Mouse (Mus musculus) hindbrain, embryonic 10.5 days (tissue): Measurements from ENCODE around the gene Tmem156. TPM values are rescaled to one million over a fixed set of nuclear protein-coding genes. Genes with fewer than 3 reads are reported as not detected.

Experiments used
- DNase-seq: peaks from one replicate; pipeline ENCODE4 v3.0.0-alpha.2; 2017; ENCODE audit warnings: low spot score
- H3K27ac ChIP-seq: fragments of 300-500 bp; sonication (generic); 2 replicates; pipeline ENCODE4 v1.5.1; 2016; ENCODE audit warnings: mild to moderate bottlenecking, moderate library complexity
- H3K27me3 ChIP-seq: fragments of 300-500 bp; sonication (generic); 2 replicates; pipeline ENCODE4 v1.6.1; 2016; ENCODE audit warnings: mild to moderate bottlenecking; ENCODE audit not compliant: poor library complexity, insufficient read depth, severe bottlenecking
- H3K36me3 ChIP-seq: fragments of 300-500 bp; sonication (generic); 2 replicates; pipeline ENCODE4 v1.6.1; 2016; ENCODE audit warnings: mild to moderate bottlenecking, moderate library complexity
- H3K4me1 ChIP-seq: fragments of 300-500 bp; sonication (generic); replicated peaks from 2 replicates; pipeline ENCODE4 v1.6.1; 2016; ENCODE audit warnings: mild to moderate bottlenecking
- H3K4me3 ChIP-seq: fragments of 300-500 bp; sonication (generic); 2 replicates; pipeline ENCODE4 v1.5.1; 2016; ENCODE audit warnings: mild to moderate bottlenecking, moderate library complexity
- H3K9me3 ChIP-seq: fragments of 300-500 bp; sonication (generic); 2 replicates; pipeline ENCODE4 v1.6.1; 2016; ENCODE audit warnings: mild to moderate bottlenecking, moderate library complexity
- WGBS: fragments of 180-500 bp; shearing (Covaris S2); methylation state at CpG from one replicate; pipeline ENCODE4 v1.1.7; 2016; 5-methylcytosine and 5-hydroxymethylcytosine counted together
- polyA plus RNA-seq: library from polyadenylated mRNA; unstranded; fragments of >200 nt; fragmentation: Nextera tagmentation; extraction: Ambion mirVana; gene quantifications from 2 replicates; pipeline ENCODE4 v1.2.1, GENCODE M21; 2016

Gene Tmem156
- polyA plus RNA-seq, result not detected in 2 replicates

DNA sequence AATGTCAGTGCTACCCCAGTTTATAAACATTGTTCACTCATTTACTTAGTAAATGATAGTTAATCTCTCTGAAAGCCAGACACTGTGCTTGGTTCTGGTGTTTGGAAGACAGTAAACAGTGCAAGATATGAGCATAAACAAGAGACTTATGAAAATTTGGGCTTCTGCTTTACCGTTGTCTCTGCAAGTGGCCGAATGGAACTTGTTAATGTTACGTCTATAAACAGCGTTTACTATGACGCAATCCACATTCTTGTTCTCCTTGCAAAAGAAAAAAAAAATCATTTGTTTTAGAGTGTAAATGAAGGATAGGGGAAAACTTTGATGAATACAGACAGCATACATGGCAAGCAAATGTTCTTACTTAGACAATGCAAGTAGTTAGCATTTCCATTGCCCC, at the start of gene Tmem156:
Tmem156 (minus strand) TSS at position 212 of the 400 bp plus-strand sequence.
- Histone ChIP-seq H3K4me3 (no peak within 1 kb of the TSS), H3K9me3 (no peaks in the 10 kb centered on the region), H3K27me3 (no peaks in the 10 kb centered on the region), H3K36me3 (no peaks in the 10 kb centered on the region), H3K27ac (no peak within 1 kb of the TSS), H3K4me1 (peaks cover 5% of the 10 kb centered on the region)
- DNase-seq, result no peak
- 82% methylated on average over 5 of the region's 5 CpGs for WGBS

DNA sequence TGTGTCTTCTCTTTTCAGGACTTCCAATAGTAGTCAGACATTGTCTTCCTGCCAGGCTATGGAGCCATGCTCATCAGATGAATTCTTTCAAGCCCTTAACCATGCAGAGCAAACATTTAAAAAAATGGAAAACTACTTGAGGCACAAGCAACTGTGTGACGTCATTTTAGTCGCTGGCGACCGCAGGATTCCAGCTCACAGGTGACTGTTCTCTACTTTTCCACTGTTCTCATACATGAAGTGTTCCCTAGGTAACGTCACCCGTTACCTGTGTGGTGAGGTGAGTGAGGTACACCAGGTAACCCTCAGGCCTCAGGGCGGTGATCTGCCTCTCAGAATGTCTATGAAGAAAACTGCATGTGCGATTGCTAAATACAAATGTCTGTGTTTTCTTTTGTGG, 49.3 kb upstream of the Tmem156 start:
- Histone ChIP-seq H3K36me3 (peaks cover 36% of the 10 kb centered on the region), H3K9me3 (no peaks in the 10 kb centered on the region), H3K27me3 (no peaks in the 10 kb centered on the region), H3K27ac (no peak overlapping the region), H3K4me3 (no peak overlapping the region), H3K4me1 (no peaks in the 10 kb centered on the region)
- WGBS, result 92% methylated on average over 8 of the region's 8 CpGs
- no peak for DNase-seq

DNA sequence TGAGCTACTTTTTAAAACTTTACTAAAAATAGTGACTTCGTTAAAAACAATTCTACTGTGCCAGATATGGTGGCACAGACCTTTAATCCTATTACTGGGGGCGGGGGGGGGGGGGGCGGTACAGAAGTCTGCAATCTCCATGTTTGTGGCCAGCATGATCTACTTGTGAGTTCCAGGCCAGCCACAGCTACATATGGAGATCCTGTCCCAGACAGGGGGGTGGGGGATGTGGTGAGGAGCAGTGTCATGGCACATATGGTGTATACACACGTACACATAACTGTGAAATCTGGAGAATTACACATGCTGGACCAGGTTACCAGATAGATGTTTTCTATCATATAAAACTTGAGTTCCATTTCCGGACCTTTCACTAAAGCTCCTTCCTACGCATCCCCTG, 45.1 kb upstream of the Tmem156 start:
- Histone ChIP-seq H3K4me3 (no peak overlapping the region), H3K4me1 (peaks cover 1% of the 10 kb centered on the region), H3K27ac (no peak overlapping the region), H3K9me3 (no peaks in the 10 kb centered on the region), H3K36me3 (peaks cover 10% of the 10 kb centered on the region; the same call in 1 of the 2 replicates), H3K27me3 (no peaks in the 10 kb centered on the region)
- WGBS, result 87% methylated on average over 6 of the region's 6 CpGs
- no peak for DNase-seq

DNA sequence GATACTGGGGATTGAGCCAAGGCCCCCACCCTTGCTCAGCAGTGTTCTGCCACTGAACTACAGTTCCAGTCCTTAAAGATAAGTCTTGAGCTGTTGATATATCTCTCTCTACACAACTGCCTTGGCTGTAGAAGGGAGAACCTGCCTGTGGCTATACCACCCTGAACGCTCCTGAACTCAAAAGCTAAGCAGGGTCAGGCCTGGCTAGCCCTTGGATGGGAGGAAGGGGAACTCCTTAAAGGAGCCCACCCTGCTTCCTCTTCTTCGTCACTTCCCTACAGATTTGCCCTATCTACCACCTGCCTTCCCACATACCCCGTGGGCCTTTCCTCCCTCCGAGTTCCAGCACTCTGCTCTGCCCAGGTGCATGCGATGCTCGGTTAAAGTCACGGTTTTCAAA, 44.2 kb upstream of the Tmem156 start:
- Histone ChIP-seq H3K27ac (no peak overlapping the region), H3K27me3 (no peaks in the 10 kb centered on the region), H3K9me3 (no peaks in the 10 kb centered on the region), H3K4me1 (peaks cover 9% of the 10 kb centered on the region), H3K4me3 (no peak overlapping the region), H3K36me3 (0 out of 2 replicates have a peak, but pooled peaks cover 1% of the 10 kb centered on the region)
- WGBS, result 89% methylated on average over 7 of the region's 7 CpGs
- DNase-seq, result no peak

DNA sequence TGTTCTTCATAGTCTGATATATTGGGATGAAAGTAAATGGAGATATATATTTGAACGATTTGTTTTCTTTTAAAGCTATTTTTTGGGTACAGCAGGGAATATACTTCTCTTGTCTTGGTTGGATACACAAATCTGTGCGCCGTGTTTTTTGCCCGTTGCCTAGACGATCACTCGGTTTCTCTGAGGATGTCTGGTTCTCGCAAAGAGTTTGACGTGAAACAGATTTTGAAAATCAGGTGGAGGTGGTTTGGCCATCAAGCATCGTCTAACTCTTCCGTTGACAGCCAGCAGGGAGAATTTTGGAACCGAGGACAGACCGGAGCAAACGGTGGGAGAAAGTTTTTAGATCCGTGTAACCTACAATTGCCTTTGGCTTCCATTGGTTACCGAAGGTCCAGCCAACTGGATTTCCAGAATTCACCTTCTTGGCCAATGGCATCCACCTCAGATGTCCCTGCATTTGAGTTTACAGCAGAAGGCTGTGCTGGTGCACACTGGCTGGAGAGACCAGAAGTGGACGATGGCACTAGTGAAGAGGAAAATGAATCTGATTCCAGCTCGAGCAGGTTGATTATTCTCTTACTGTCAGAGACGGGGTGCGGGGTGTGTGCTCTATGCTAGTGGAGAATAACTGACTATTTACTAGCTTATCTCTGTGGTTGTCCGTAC, 39.4 kb upstream of the Tmem156 start:
- DNase-seq, result peak; percentile 41
- peak overlapping the region; percentile 88 for H3K27ac ChIP-seq
- H3K4me3 ChIP-seq, result peak overlapping the region; percentile 59
- WGBS, result 17% methylated on average over 20 of the region's 20 CpGs
- H3K36me3 ChIP-seq, result no peaks in the 10 kb centered on the region
- no peaks in the 10 kb centered on the region for H3K27me3 ChIP-seq
- no peaks in the 10 kb centered on the region for H3K9me3 ChIP-seq
- H3K4me1 ChIP-seq, result peaks cover 21% of the 10 kb centered on the region

DNA sequence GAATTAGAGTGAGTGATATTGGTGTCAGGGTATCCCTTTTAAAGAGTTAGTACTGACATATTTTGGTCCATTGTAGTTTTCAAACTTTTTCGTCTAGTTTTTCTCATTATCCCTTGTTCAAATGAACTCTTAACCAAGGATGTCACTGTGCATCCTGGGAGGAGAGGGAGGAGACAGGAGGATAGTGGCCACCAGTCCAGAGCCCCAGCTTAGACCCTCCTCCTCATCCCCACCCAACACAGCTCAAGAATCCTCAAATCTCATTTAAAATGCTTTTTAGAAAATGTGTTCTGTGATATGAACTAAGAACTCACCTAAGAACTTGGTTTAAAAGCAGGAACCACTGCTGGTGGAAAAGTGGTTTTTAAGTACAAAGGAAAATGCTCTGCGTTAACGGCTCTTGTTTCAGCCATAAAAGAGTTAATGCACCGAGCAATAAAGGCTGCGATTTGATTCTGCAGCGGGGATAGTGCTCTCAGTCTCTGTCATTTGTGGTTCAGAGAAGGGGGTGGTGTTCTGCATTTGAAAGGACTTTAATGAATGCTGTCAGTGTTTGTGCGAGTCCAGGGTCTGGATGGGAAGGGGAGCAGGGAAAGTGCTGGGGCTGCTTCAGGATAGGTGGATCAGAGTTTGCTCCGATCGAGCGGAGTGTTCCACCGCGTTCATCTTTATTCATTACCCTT, 38.7 kb upstream of the Tmem156 start:
- peaks cover 21% of the 10 kb centered on the region for H3K4me1 ChIP-seq
- 4% methylated on average over 12 of the region's 12 CpGs for WGBS
- H3K36me3 ChIP-seq, result no peaks in the 10 kb centered on the region
- peak; percentile 72 for DNase-seq
- no peaks in the 10 kb centered on the region for H3K27me3 ChIP-seq
- peak overlapping the region; percentile 59 for H3K4me3 ChIP-seq
- H3K9me3 ChIP-seq, result no peaks in the 10 kb centered on the region
- H3K27ac ChIP-seq, result peak overlapping the region; percentile 88

DNA sequence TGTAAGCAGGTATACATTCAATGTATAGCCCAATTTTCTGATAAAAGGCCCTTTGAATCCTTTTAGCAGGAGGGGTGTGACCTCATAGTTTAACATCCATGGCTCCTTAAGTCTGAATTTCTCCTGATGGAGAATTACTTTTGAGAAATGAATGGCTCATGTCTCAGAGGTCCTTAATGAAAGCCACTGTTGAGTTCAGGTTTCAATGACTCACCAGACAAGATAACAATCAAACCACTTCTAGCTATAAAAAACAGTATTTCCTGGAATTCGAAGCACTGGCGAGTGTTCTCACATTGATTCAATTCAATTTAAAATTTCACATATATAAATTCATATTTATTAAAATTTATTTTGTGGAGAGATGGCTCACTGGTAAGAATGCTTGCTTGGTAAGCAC, 36.5 kb upstream of the Tmem156 start:
- DNase-seq, result no peak
- WGBS, result 88% methylated on average over 2 of the region's 2 CpGs
- H3K27ac ChIP-seq, result peak overlapping the region; percentile 56; the same call in 1 of the 2 replicates
- peaks cover 21% of the 10 kb centered on the region for H3K4me1 ChIP-seq
- H3K4me3 ChIP-seq, result no peak overlapping the region
- H3K9me3 ChIP-seq, result no peaks in the 10 kb centered on the region
- H3K36me3 ChIP-seq, result no peaks in the 10 kb centered on the region
- no peaks in the 10 kb centered on the region for H3K27me3 ChIP-seq

DNA sequence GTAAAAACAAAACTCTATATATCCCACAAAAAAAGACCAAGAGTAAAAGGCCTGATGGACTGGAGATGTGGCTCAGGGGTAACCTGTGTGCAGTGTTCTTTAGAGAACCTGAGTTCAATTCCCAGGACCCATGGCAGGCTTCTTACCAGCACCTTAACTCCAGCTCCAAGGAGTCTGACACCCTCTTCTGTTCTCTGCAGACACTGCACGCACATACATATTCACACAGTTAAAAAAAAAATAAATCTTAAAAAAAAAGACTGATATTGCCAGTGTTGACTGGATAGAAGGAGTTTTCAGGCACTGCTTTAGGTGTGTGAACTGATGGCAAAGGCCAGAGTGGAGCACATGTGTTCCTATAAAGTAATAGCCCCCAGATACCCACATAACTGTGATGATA, 34.2 kb upstream of the Tmem156 start:
- 86% methylated on average over 1 of the region's 1 CpGs for WGBS
- Histone ChIP-seq H3K4me3 (no peak overlapping the region), H3K27me3 (no peaks in the 10 kb centered on the region), H3K4me1 (peaks cover 13% of the 10 kb centered on the region), H3K36me3 (no peaks in the 10 kb centered on the region), H3K27ac (no peak overlapping the region), H3K9me3 (no peaks in the 10 kb centered on the region)
- no peak for DNase-seq

DNA sequence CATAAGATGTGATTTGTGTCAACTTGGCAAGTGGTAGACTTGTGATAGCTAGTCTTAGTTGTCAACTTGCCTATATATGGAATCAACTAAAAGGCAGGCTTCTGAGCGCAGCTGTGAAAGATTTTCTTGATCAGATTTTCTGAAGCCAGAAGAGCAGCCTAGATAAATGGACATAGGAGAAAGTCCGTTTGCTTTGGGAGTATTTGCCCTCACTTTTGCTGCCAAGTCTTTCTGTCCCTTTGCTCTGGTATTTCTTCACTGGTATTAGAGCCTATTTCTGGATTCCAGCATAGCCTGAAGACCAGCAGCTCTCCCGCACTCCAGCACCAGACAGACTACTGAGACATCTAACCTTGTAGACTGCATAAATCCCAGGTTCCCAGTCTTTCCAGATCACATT, 30.7 kb upstream of the Tmem156 start:
- DNase-seq, result no peak
- Histone ChIP-seq H3K27me3 (no peaks in the 10 kb centered on the region), H3K27ac (no peak overlapping the region), H3K4me3 (no peak overlapping the region), H3K4me1 (no peaks in the 10 kb centered on the region), H3K9me3 (no peaks in the 10 kb centered on the region), H3K36me3 (no peaks in the 10 kb centered on the region)
- 88% methylated on average over 3 of the region's 3 CpGs for WGBS

DNA sequence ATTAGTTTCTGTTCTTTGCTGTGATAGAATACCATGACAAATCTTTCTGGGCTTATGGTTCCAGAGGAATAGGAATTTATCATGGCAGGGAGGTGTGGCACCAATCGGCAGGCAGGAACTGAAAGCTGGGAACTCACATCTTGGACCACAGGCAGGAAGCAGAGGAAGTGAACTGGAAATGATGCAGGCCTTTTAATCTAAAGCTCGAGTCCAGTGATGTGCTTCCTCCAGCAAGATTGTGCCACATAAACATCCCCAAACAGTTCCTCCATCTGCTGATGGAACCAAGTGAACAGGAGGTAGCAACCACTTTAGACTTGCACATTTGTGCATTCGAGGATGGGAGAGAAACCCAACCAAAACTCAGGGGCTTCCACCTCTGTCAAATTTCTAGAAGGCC, 28.0 kb upstream of the Tmem156 start:
- Histone ChIP-seq H3K4me3 (no peak overlapping the region), H3K9me3 (no peaks in the 10 kb centered on the region), H3K27me3 (no peaks in the 10 kb centered on the region), H3K36me3 (peaks cover 11% of the 10 kb centered on the region), H3K4me1 (no peaks in the 10 kb centered on the region), H3K27ac (no peak overlapping the region)
- WGBS, result 77% methylated on average over 3 of the region's 3 CpGs
- no peak for DNase-seq

DNA sequence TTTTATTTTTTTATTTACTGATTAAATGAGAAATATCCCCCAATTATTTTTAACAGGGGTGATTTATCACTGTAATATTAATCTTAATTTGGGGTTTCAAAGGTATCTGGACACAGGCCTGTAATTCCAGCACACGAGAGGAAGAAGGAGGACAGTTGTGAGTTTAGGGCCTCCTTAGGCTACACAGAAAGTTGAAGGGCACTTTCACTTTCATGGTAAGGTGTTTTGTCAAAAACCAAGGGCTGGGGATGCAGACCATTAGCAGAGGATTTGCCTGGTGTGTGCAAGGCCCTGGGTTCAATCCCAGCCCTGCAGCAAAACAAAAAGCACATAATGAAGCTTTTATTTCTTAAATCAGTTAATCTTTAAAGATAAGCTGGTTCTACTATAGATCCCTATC, 27.6 kb upstream of the Tmem156 start:
- H3K4me1 ChIP-seq, result no peaks in the 10 kb centered on the region
- DNase-seq, result no peak
- H3K36me3 ChIP-seq, result peaks cover 11% of the 10 kb centered on the region
- H3K27ac ChIP-seq, result no peak overlapping the region
- 76% methylated on average over 1 of the region's 1 CpGs for WGBS
- H3K9me3 ChIP-seq, result no peaks in the 10 kb centered on the region
- no peaks in the 10 kb centered on the region for H3K27me3 ChIP-seq
- H3K4me3 ChIP-seq, result no peak overlapping the region

DNA sequence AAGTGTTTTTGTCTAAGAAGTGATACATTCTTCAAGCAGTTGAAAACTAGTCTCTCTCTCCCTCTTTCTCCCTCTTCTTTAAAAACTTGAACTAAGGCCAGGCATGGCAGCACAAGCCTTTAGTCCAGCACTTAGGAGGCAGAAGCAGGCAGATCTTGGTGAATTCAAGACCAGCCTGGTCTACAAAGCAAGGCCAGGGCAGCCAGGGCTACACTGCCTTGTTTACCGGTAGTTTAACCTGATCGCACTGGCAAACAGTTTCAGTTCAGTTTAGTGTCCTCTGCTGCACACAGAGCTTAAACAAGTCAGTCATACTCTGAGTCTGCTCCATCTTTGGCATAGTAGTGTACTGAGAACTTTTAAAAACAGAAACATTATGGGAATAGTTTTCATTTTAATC, 24.9 kb upstream of the Tmem156 start:
- H3K27me3 ChIP-seq, result no peaks in the 10 kb centered on the region
- no peaks in the 10 kb centered on the region for H3K9me3 ChIP-seq
- WGBS, result 95% methylated on average over 2 of the region's 2 CpGs
- no peak for DNase-seq
- no peak overlapping the region for H3K4me3 ChIP-seq
- H3K27ac ChIP-seq, result no peak overlapping the region
- no peaks in the 10 kb centered on the region for H3K4me1 ChIP-seq
- H3K36me3 ChIP-seq, result peaks cover 11% of the 10 kb centered on the region

DNA sequence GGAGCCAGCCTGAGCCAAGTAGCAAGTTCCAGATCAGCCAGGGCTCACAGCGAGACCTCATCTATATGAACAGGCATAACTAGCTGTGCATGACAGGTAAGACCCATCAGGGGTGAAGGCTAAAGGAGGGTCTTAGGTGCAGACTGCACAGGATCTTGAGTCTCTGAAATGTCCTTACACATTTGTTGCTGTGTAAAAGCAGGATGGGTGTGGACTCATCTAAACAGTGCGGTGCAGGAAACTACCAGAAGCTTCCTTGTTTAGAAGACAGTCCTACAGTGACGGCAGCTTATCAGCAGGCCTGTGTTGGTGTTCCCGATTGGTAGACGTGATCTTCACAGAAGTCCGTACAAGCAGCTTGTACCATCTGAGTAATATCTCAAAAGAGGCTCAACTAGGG, 21.4 kb upstream of the Tmem156 start:
- no peaks in the 10 kb centered on the region for H3K9me3 ChIP-seq
- H3K4me1 ChIP-seq, result peaks cover 6% of the 10 kb centered on the region; the same call in 1 of the 2 replicates
- peaks cover 11% of the 10 kb centered on the region for H3K36me3 ChIP-seq
- no peak overlapping the region for H3K27ac ChIP-seq
- no peaks in the 10 kb centered on the region for H3K27me3 ChIP-seq
- H3K4me3 ChIP-seq, result no peak overlapping the region
- DNase-seq, result no peak
- 92% methylated on average over 6 of the region's 6 CpGs for WGBS
